Mouse (Mus musculus) layer of hippocampus, postnatal 10 days (tissue): ENCODE measurements at regions not wholly inside any gene's neighbourhood (a gene's known extent, or its start where the extent isn't known, plus 50 kb on each side); places are given as distances from the start of the nearest gene placed in this dataset.
A peak's percentile ranks its signal among the peaks of the same experiment; 100 is the strongest.

Experiments used
- DNase-seq, 2 experiments: peaks; one replicate each; pipeline ENCODE4 v3.0.0; 2021; ENCODE audit warnings: low spot score in 2 of 2

- DNase-seq: peak; percentile 58 to 70
Measured at GRCm38 (mm10) chr6:108606231-108606630, 54.2 kb upstream of the Bhlhe40 start.

GRCm38 (mm10) chr6:108608308-108608707 lies 52.1 kb upstream of the Bhlhe40 start:
- no peak for DNase-seq
